ENCODE assay signal across 10 mouse cellular contexts in the genomic region with DNA sequence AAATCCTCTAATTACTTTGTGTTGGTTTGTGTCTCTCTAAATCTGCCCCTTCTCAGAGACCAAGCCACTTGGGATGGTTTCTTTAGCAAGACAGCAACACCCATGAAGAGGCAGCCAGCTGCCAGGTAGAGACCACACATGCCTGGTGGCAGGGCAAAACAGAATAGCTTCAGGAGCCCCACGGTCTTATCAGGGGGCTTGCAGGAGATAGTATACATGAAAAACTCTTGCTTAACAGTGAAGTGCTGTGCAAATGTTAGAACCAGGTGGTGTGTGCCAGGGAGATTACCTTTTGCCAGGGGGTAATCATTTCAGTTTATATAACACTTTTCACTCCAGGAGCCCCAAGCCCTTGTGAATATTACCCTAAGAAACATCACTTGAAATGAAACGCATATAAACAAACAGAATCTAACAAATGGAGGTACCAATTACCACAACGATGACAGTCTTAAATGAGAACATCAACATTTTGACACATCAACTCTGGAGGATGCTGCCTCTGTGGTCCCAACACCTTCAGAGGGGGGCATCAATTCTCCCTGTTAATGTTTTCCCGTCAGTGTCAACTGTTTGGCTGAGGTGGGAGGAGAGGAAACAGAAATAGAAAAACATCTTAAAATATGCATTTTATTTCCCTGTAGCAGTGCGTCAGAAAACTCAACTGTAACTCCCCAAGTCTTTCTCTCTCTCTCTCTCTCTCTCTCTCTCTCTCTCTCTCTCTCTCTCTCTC. TPM values are rescaled to one million over a fixed set of nuclear protein-coding genes. Genes with fewer than 3 reads are reported as not detected.
DNase-seq lines count a peak whose midpoint lies in the region; ATAC-seq lines count a peak whose summit lies in the region.
"Had no signal": no experiment of that assay in that cellular context is flagged by ENCODE, and none has a peak within 500 bp of the region (broad histone marks: within the 10 kb centered on the region; RNA-seq: fewer than 3 reads in every experiment).

No protein-coding gene starts in this region.

- no peak for ATAC-seq in heart, embryonic 14.5 days (ENCODE audit: insufficient number of reproducible peaks, insufficient read depth, low FRiP score, low read depth)
- 0 out of 2 replicates have a peak, but pooled peaks have one; percentile 3 for ATAC-seq in hindbrain, embryonic 13.5 days (ENCODE audit: low FRiP score)
- peak; percentile 90 for ATAC-seq in megakaryocyte-erythroid progenitor cell, adult 5-6 weeks (replicated peaks; ENCODE audit: low FRiP score, low TSS enrichment, poor library complexity, severe bottlenecking)
- no peak; the same call in 1 of the 2 replicates for ATAC-seq in frontal cortex, adult (ENCODE audit: low TSS enrichment)

- H3K27me3 ChIP-seq in heart, embryonic 14.5 days (ENCODE audit: control insufficient read depth, insufficient read depth, low read length): no peaks in the 10 kb centered on the region
- H3K27me3 ChIP-seq in embryonic facial prominence, embryonic 10.5 days (replicated peaks; ENCODE audit: low read depth, poor library complexity, severe bottlenecking): no peaks in the 10 kb centered on the region; the same call in 1 of the 2 replicates
- peaks cover 15% of the 10 kb centered on the region for H3K27me3 ChIP-seq in hindbrain, embryonic 13.5 days

- H3K4me1 ChIP-seq in heart, embryonic 14.5 days (ENCODE audit: control insufficient read depth in 2 of 2, insufficient read depth in 2 of 2, low read length in 2 of 2): no peaks in the 10 kb centered on the region; a peak in 1 of 4 replicates
- H3K4me1 ChIP-seq in embryonic facial prominence, embryonic 10.5 days: peaks cover 18% of the 10 kb centered on the region
- H3K4me1 ChIP-seq in hindbrain, embryonic 13.5 days (replicated peaks): peaks cover 20% of the 10 kb centered on the region

- no peak overlapping the region for H3K9ac ChIP-seq in heart, embryonic 14.5 days (ENCODE audit: low read length)
- peak overlapping the region; percentile 35; the same call in 1 of the 2 replicates for H3K9ac ChIP-seq in hindbrain, embryonic 13.5 days

- H3K9me3 ChIP-seq in heart, embryonic 14.5 days (ENCODE audit: control insufficient read depth, low read length): no peaks in the 10 kb centered on the region
- H3K9me3 ChIP-seq in embryonic facial prominence, embryonic 10.5 days: no peaks in the 10 kb centered on the region
- no peaks in the 10 kb centered on the region for H3K9me3 ChIP-seq in hindbrain, embryonic 13.5 days

- DNase-seq in heart, postnatal 14 days: no peak
- DNase-seq in embryonic facial prominence, embryonic 10.5 days (ENCODE audit: low spot score): no peak
- DNase-seq in frontal cortex, postnatal 36 days (ENCODE audit: low spot score in 2 of 2): no peak
- DNase-seq in adrenal gland, postnatal 10 days: no peak
- DNase-seq: kidney, adult 18-20 months had no signal

- intact Hi-C loops in heart, postnatal 14 days (cut with DNase I): no loop called here

- no peak overlapping the region for H3K27ac ChIP-seq in heart, embryonic 14.5 days (replicated peaks in 1 of 2; ENCODE audit: control insufficient read depth in 1 of 2, insufficient read depth in 1 of 2, low read depth in 2 of 2, low read length in 2 of 2)
- H3K27ac ChIP-seq in embryonic facial prominence, embryonic 10.5 days (replicated peaks): peak overlapping the region; percentile 89
- peak overlapping the region; percentile 92; the same call in 1 of the 2 replicates for H3K27ac ChIP-seq in hindbrain, embryonic 13.5 days
- H3K27ac ChIP-seq: macrophage had no signal

- H3K36me3 ChIP-seq in heart, embryonic 14.5 days (ENCODE audit: control insufficient read depth, insufficient read depth, low read length): no peaks in the 10 kb centered on the region
- no peaks in the 10 kb centered on the region for H3K36me3 ChIP-seq in embryonic facial prominence, embryonic 10.5 days (replicated peaks)
- H3K36me3 ChIP-seq in hindbrain, embryonic 13.5 days: no peaks in the 10 kb centered on the region

- peak overlapping the region; percentile 78 for H3K4me2 ChIP-seq in heart, embryonic 14.5 days (ENCODE audit: low read length)
- peak overlapping the region; percentile 54 for H3K4me2 ChIP-seq in hindbrain, embryonic 13.5 days

- WGBS in heart, embryonic 14.5 days: 26% methylated on average over 5 of the region's 5 CpGs
- 30% methylated on average over 5 of the region's 5 CpGs for WGBS in embryonic facial prominence, embryonic 10.5 days
- 18% methylated on average over 5 of the region's 5 CpGs for WGBS in hindbrain, embryonic 13.5 days

- H3K4me3 ChIP-seq in heart, embryonic 14.5 days (ENCODE audit: control insufficient read depth in 1 of 2, insufficient read depth in 1 of 2, low read depth in 1 of 2, low read length in 2 of 2): peak overlapping the region in 1 of 2 experiments; percentile 44; a peak in 1 of 4 replicates
- H3K4me3 ChIP-seq in embryonic facial prominence, embryonic 10.5 days: peak overlapping the region; percentile 56
- no peak overlapping the region for H3K4me3 ChIP-seq in hindbrain, embryonic 13.5 days

RNA-seq across cellular contexts. Expression of a gene that starts 56.3 kb away (rescaled TPM):
- 58.0 and 60.2 TPM in 2 replicates for polyA plus RNA-seq in heart, embryonic 14.5 days (2014; fragmentation: Nextera tagmentation; extraction: Ambion mirVana)
- total RNA-seq in heart, postnatal 14 days (2021): 100 to 1,000 TPM; 104 to 113 TPM
- 83.7 and 91.2 TPM in 2 replicates for polyA plus RNA-seq in embryonic facial prominence, embryonic 10.5 days (2016; fragmentation: Nextera tagmentation; extraction: Ambion mirVana)
- polyA plus RNA-seq in hindbrain, embryonic 13.5 days (2015; fragmentation: Nextera tagmentation; extraction: Ambion mirVana): 86.2 and 92.6 TPM in 2 replicates
- total RNA-seq in megakaryocyte-erythroid progenitor cell, adult 5-6 weeks (2014; fragmentation: Nextera tagmentation): 107 and 112 TPM in 2 replicates
- total RNA-seq in megakaryocyte-erythroid progenitor cell, adult 5-6 weeks (2017): 172 and 177 TPM in 2 replicates
- 100 to 1,000 TPM; 109 to 128 TPM for total RNA-seq in adrenal gland, postnatal 10 days (2021)

Comparison
In these comparisons a context has a peak if more than half of its experiments do, and no peak if none do; other contexts are left out.
1. ATAC-seq: peak in hindbrain, embryonic 13.5 days (single experiment) and megakaryocyte-erythroid progenitor cell, adult 5-6 weeks (single experiment); none in heart, embryonic 14.5 days (single experiment) and frontal cortex, adult (single experiment).
2. H3K27ac ChIP-seq: peak in embryonic facial prominence, embryonic 10.5 days (single experiment) and hindbrain, embryonic 13.5 days (single experiment); none in heart, embryonic 14.5 days (0 of 2).